Mouse (Mus musculus): ENCODE results near the gene Bzw2.

Gene Bzw2

GRCm38 (mm10) chr12:36136285-36136684 lies 21.6 kb downstream of the Bzw2 start:
- DNase-seq (ENCODE audit: extremely low read depth, low read depth, low spot score), result no peak

GRCm38 (mm10) chr12:36135409-36135808 lies 22.5 kb downstream of the Bzw2 start:
- DNase-seq (ENCODE audit: extremely low read depth, low read depth, low spot score), result no peak

GRCm38 (mm10) chr12:36134111-36134510 lies 23.8 kb downstream of the Bzw2 start:
- no peak for DNase-seq (ENCODE audit: extremely low read depth, low read depth, low spot score)

- DNase-seq (ENCODE audit: extremely low read depth, low read depth, low spot score), result no peak
Observed at GRCm38 (mm10) chr12:36133547-36133946, 24.3 kb downstream of the Bzw2 start.

GRCm38 (mm10) chr12:36132668-36133067 lies 25.2 kb downstream of the Bzw2 start:
- DNase-seq (ENCODE audit: extremely low read depth, low read depth, low spot score), result no peak

- no peak for DNase-seq (ENCODE audit: extremely low read depth, low read depth, low spot score)
Observed at GRCm38 (mm10) chr12:36132254-36132653, 25.6 kb downstream of the Bzw2 start.

GRCm38 (mm10) chr12:36129826-36130225 lies 28.1 kb downstream of the Bzw2 start:
- DNase-seq (ENCODE audit: extremely low read depth, low read depth, low spot score), result no peak

GRCm38 (mm10) chr12:36126049-36126448 lies 31.8 kb downstream of the Bzw2 start:
- no peak for DNase-seq (ENCODE audit: extremely low read depth, low read depth, low spot score)

GRCm38 (mm10) chr12:36119244-36119643 lies 38.6 kb downstream of the Bzw2 start:
- no peak for DNase-seq (ENCODE audit: extremely low read depth, low read depth, low spot score)

GRCm38 (mm10) chr12:36117161-36117560 lies 40.7 kb downstream of the Bzw2 start:
- DNase-seq (ENCODE audit: extremely low read depth, low read depth, low spot score), result no peak

- DNase-seq (ENCODE audit: extremely low read depth, low read depth, low spot score), result no peak
Observed at GRCm38 (mm10) chr12:36112081-36112480, 45.8 kb downstream of the Bzw2 start.

- DNase-seq (ENCODE audit: extremely low read depth, low read depth, low spot score), result no peak
Observed at GRCm38 (mm10) chr12:36111110-36111509, 46.8 kb downstream of the Bzw2 start.

- no peak for DNase-seq (ENCODE audit: extremely low read depth, low read depth, low spot score)
Observed at GRCm38 (mm10) chr12:36110457-36110856, 47.4 kb downstream of the Bzw2 start.

GRCm38 (mm10) chr12:36108442-36108841 lies 49.4 kb downstream of the Bzw2 start:
- DNase-seq (ENCODE audit: extremely low read depth, low read depth, low spot score), result no peak

GRCm38 (mm10) chr12:36103592-36103910 lies 54.3 kb downstream of the Bzw2 start:
- no peak for DNase-seq (ENCODE audit: extremely low read depth, low read depth, low spot score)

- no peak for DNase-seq (ENCODE audit: extremely low read depth, low read depth, low spot score)
Observed at GRCm38 (mm10) chr12:36102733-36103591, 54.9 kb downstream of the Bzw2 start.

GRCm38 (mm10) chr12:36095371-36095880 lies 62.5 kb downstream of the Bzw2 start:
- no peak for DNase-seq (ENCODE audit: extremely low read depth, low read depth, low spot score)

- DNase-seq (ENCODE audit: extremely low read depth, low read depth, low spot score), result no peak
Observed at GRCm38 (mm10) chr12:36093081-36093670, 64.7 kb downstream of the Bzw2 start.

GRCm38 (mm10) chr12:36091964-36092363 lies 65.9 kb downstream of the Bzw2 start:
- no peak for DNase-seq (ENCODE audit: extremely low read depth, low read depth, low spot score)

GRCm38 (mm10) chr12:36089221-36089620 lies 68.7 kb downstream of the Bzw2 start:
- DNase-seq (ENCODE audit: extremely low read depth, low read depth, low spot score), result no peak

GRCm38 (mm10) chr12:36088804-36089203 lies 69.1 kb downstream of the Bzw2 start:
- no peak for DNase-seq (ENCODE audit: extremely low read depth, low read depth, low spot score)

GRCm38 (mm10) chr12:36085380-36085779 lies 72.5 kb downstream of the Bzw2 start:
- no peak for DNase-seq (ENCODE audit: extremely low read depth, low read depth, low spot score)

Data from fat pad, adult 2 months (tissue).